Comparison of ENCODE assay signal across 11 mouse cellular contexts in genomic region chr5:112320936-112321335, GRCm38 (mm10). TPM values are rescaled to one million over a fixed set of nuclear protein-coding genes. Genes with fewer than 3 reads are reported as not detected.
DNase-seq lines count a peak whose midpoint lies in the region; ATAC-seq and TF ChIP-seq lines count a peak whose summit lies in the region.
"Had no signal": no experiment of that assay in that cellular context is flagged by ENCODE, and none has a peak within 500 bp of the region (broad histone marks: within the 10 kb centered on the region; RNA-seq: fewer than 3 reads in every experiment).

No protein-coding gene starts in this region.

- 65% methylated on average over 6 of the region's 6 CpGs for WGBS in forebrain, postnatal 0 days
- WGBS in forebrain, embryonic 16.5 days = 70% methylated on average over 6 of the region's 6 CpGs
- 79% methylated on average over 6 of the region's 6 CpGs for WGBS in midbrain, embryonic 10.5 days
- 70% methylated on average over 6 of the region's 6 CpGs for WGBS in liver, postnatal 0 days (ENCODE audit: insufficient replicate concordance)

- H3K4me1 ChIP-seq in forebrain, postnatal 0 days (ENCODE audit: insufficient read depth) = no peaks in the 10 kb centered on the region
- H3K4me1 ChIP-seq in forebrain, embryonic 16.5 days (replicated peaks; ENCODE audit: control insufficient read depth, insufficient read depth, low read length) = peaks cover 5% of the 10 kb centered on the region; the same call in 1 of the 2 replicates
- H3K4me1 ChIP-seq in midbrain, embryonic 10.5 days = peaks cover 24% of the 10 kb centered on the region
- H3K4me1 ChIP-seq in liver, postnatal 0 days (ENCODE audit: insufficient read depth) = peaks cover 17% of the 10 kb centered on the region

- H3K9me3 ChIP-seq in forebrain, postnatal 0 days (ENCODE audit: low read length) = no peaks in the 10 kb centered on the region
- H3K9me3 ChIP-seq in forebrain, embryonic 16.5 days (ENCODE audit: control insufficient read depth, low read length) = no peaks in the 10 kb centered on the region
- no peaks in the 10 kb centered on the region for H3K9me3 ChIP-seq in midbrain, embryonic 10.5 days (replicated peaks)
- no peaks in the 10 kb centered on the region for H3K9me3 ChIP-seq in liver, postnatal 0 days (ENCODE audit: low read length)
- H3K9me3 ChIP-seq: hindbrain, embryonic 15.5 days had no signal

- peak; percentile 78 for ATAC-seq in forebrain, postnatal 0 days
- no peak for ATAC-seq in forebrain, embryonic 16.5 days
- no peak for ATAC-seq in monocyte, adult 5-6 weeks (replicated peaks; ENCODE audit: insufficient number of reproducible peaks, low FRiP score, low TSS enrichment, poor library complexity, severe bottlenecking)
- no peak for ATAC-seq in liver, postnatal 0 days

- no peak overlapping the region for H3K9ac ChIP-seq in forebrain, postnatal 0 days
- H3K9ac ChIP-seq in forebrain, embryonic 16.5 days (replicated peaks; ENCODE audit: low read depth, low read length) = no peak overlapping the region
- H3K9ac ChIP-seq in liver, postnatal 0 days (replicated peaks) = no peak overlapping the region
- H3K9ac ChIP-seq: hindbrain, embryonic 15.5 days had no signal

- no peak overlapping the region for H3K4me2 ChIP-seq in forebrain, postnatal 0 days (ENCODE audit: low read depth)
- H3K4me2 ChIP-seq in forebrain, embryonic 16.5 days (ENCODE audit: low read length) = no peak overlapping the region
- no peak overlapping the region for H3K4me2 ChIP-seq in liver, postnatal 0 days (ENCODE audit: low read depth, low read length)
- H3K4me2 ChIP-seq: hindbrain, embryonic 15.5 days had no signal

- H3K27ac ChIP-seq in forebrain, postnatal 0 days (ENCODE audit: low read depth, low read length) = no peak overlapping the region
- H3K27ac ChIP-seq in forebrain, embryonic 16.5 days (ENCODE audit: low read length) = no peak overlapping the region
- H3K27ac ChIP-seq in midbrain, embryonic 10.5 days (replicated peaks) = no peak overlapping the region
- no peak overlapping the region for H3K27ac ChIP-seq in liver, postnatal 0 days (ENCODE audit: low read depth)
- H3K27ac ChIP-seq: hindbrain, embryonic 15.5 days had no signal

- H3K27me3 ChIP-seq in forebrain, postnatal 0 days (ENCODE audit: insufficient read depth, low read length) = no peaks in the 10 kb centered on the region
- no peaks in the 10 kb centered on the region for H3K27me3 ChIP-seq in forebrain, embryonic 16.5 days (replicated peaks; ENCODE audit: control insufficient read depth, insufficient read depth, low read length)
- H3K27me3 ChIP-seq in midbrain, embryonic 10.5 days (ENCODE audit: low read depth, poor library complexity, severe bottlenecking) = no peaks in the 10 kb centered on the region
- no peaks in the 10 kb centered on the region for H3K27me3 ChIP-seq in liver, postnatal 0 days (ENCODE audit: insufficient read depth, low read length)
- H3K27me3 ChIP-seq: hindbrain, embryonic 15.5 days had no signal

- peak; percentile 81 for DNase-seq in forebrain, postnatal 0 days
- peak; percentile 38 for DNase-seq in cerebellum, adult 8-10 months
- DNase-seq in layer of hippocampus, adult 8-10 months (ENCODE audit: low spot score in 2 of 2) = peak; percentile 85 to 91
- DNase-seq in right cerebral cortex, adult 18-20 months = peak; percentile 87
- DNase-seq in midbrain, embryonic 10.5 days (ENCODE audit: low spot score) = no peak
- no peak for DNase-seq in liver, postnatal 0 days
- DNase-seq: lung, postnatal 10 days had no signal

- TF ChIP-seq CTCF in forebrain, postnatal 0 days (IDR thresholded peaks at IDR 0.05; ENCODE audit: low read depth) = no peak
- no peak for TF ChIP-seq CTCF in liver, postnatal 0 days (IDR thresholded peaks at IDR 0.05; ENCODE audit: low read depth)

- no peak for TF ChIP-seq EP300 in liver, postnatal 0 days (IDR thresholded peaks at IDR 0.05; ENCODE audit: low read depth)

- no peaks in the 10 kb centered on the region for H3K36me3 ChIP-seq in forebrain, postnatal 0 days (ENCODE audit: insufficient read depth)
- no peaks in the 10 kb centered on the region for H3K36me3 ChIP-seq in forebrain, embryonic 16.5 days (ENCODE audit: control insufficient read depth, insufficient read depth)
- peaks cover under 1% of the 10 kb centered on the region; the same call in 1 of the 2 replicates for H3K36me3 ChIP-seq in midbrain, embryonic 10.5 days
- H3K36me3 ChIP-seq in liver, postnatal 0 days (replicated peaks; ENCODE audit: insufficient read depth, low read length) = peaks cover 4% of the 10 kb centered on the region
- H3K36me3 ChIP-seq: hindbrain, embryonic 15.5 days had no signal

- no peak overlapping the region for H3K4me3 ChIP-seq in forebrain, postnatal 0 days (ENCODE audit: low read depth, low read length)
- no peak overlapping the region for H3K4me3 ChIP-seq in forebrain, embryonic 16.5 days (replicated peaks; ENCODE audit: low read length)
- H3K4me3 ChIP-seq in midbrain, embryonic 10.5 days = no peak overlapping the region
- no peak overlapping the region for H3K4me3 ChIP-seq in liver, postnatal 0 days (ENCODE audit: low read depth, low read length)
- H3K4me3 ChIP-seq: hindbrain, embryonic 15.5 days had no signal

RNA-seq across cellular contexts. Expression of gene Tfip11, which starts 5.2 kb away (rescaled TPM):
- 15.6 and 20.8 TPM in 2 replicates for total RNA-seq in forebrain, postnatal 0 days (2014; rRNA removed)
- polyA plus RNA-seq in forebrain, postnatal 0 days (2015; fragmentation: Nextera tagmentation; extraction: Ambion mirVana) = 20.5 and 26.9 TPM in 2 replicates
- 34.7 and 36.7 TPM in 2 replicates for polyA plus RNA-seq in forebrain, embryonic 16.5 days (2015; fragmentation: Nextera tagmentation; extraction: Ambion mirVana)
- total RNA-seq in layer of hippocampus, adult 8-10 months (2022) = 10 to 100 TPM; 40.5 to 43.7 (median 42.7) TPM
- 30.1 to 62.0 TPM (median 39.9 TPM) in 3 replicates for total RNA-seq in monocyte, adult 5-6 weeks (2017)
- polyA plus RNA-seq in midbrain, embryonic 10.5 days (2016; fragmentation: Nextera tagmentation; extraction: Ambion mirVana) = 43.0 and 47.6 TPM in 2 replicates
- 6.7 and 8.0 TPM in 2 replicates for polyA plus RNA-seq in liver, postnatal 0 days (2015; fragmentation: Nextera tagmentation; extraction: Ambion mirVana)

RNA-seq across cellular contexts. Expression of gene Srrd, which starts 21.9 kb away (rescaled TPM):
- 61.5 and 67.9 TPM in 2 replicates for total RNA-seq in forebrain, postnatal 0 days (2014; rRNA removed)
- 51.1 and 52.2 TPM in 2 replicates for polyA plus RNA-seq in forebrain, postnatal 0 days (2015; fragmentation: Nextera tagmentation; extraction: Ambion mirVana)
- 52.6 and 62.5 TPM in 2 replicates for polyA plus RNA-seq in forebrain, embryonic 16.5 days (2015; fragmentation: Nextera tagmentation; extraction: Ambion mirVana)
- 10 to 100 TPM; 26.1 to 30.5 (median 28.1) TPM for total RNA-seq in layer of hippocampus, adult 8-10 months (2022)
- 11.1 to 14.9 TPM (median 12.8 TPM) in 3 replicates for total RNA-seq in monocyte, adult 5-6 weeks (2017)
- polyA plus RNA-seq in midbrain, embryonic 10.5 days (2016; fragmentation: Nextera tagmentation; extraction: Ambion mirVana) = 48.7 and 51.0 TPM in 2 replicates
- polyA plus RNA-seq in liver, postnatal 0 days (2015; fragmentation: Nextera tagmentation; extraction: Ambion mirVana) = 9.4 and 10.6 TPM in 2 replicates

RNA-seq across cellular contexts. Expression of gene Hps4, which starts 21.9 kb away (rescaled TPM):
- 24.6 and 25.4 TPM in 2 replicates for total RNA-seq in forebrain, postnatal 0 days (2014; rRNA removed)
- 23.7 and 26.5 TPM in 2 replicates for polyA plus RNA-seq in forebrain, postnatal 0 days (2015; fragmentation: Nextera tagmentation; extraction: Ambion mirVana)
- polyA plus RNA-seq in forebrain, embryonic 16.5 days (2015; fragmentation: Nextera tagmentation; extraction: Ambion mirVana) = 30.1 and 37.6 TPM in 2 replicates
- total RNA-seq in layer of hippocampus, adult 8-10 months (2022) = 10 to 100 TPM; 37.3 to 45.1 (median 39.2) TPM
- total RNA-seq in monocyte, adult 5-6 weeks (2017) = 9.6 to 16.9 TPM (median 14.4 TPM) in 3 replicates
- 35.9 and 43.0 TPM in 2 replicates for polyA plus RNA-seq in midbrain, embryonic 10.5 days (2016; fragmentation: Nextera tagmentation; extraction: Ambion mirVana)
- 11.5 and 12.5 TPM in 2 replicates for polyA plus RNA-seq in liver, postnatal 0 days (2015; fragmentation: Nextera tagmentation; extraction: Ambion mirVana)

RNA-seq across cellular contexts. Expression of gene Gm6583, which starts 34.9 kb away (rescaled TPM):
- total RNA-seq in forebrain, postnatal 0 days (2014; rRNA removed) = not detected in 2 replicates
- polyA plus RNA-seq in forebrain, postnatal 0 days (2015; fragmentation: Nextera tagmentation; extraction: Ambion mirVana) = not detected in 2 replicates
- 0.09 and 0.17 TPM in 2 replicates for polyA plus RNA-seq in forebrain, embryonic 16.5 days (2015; fragmentation: Nextera tagmentation; extraction: Ambion mirVana)
- not detected for total RNA-seq in layer of hippocampus, adult 8-10 months (2022)
- total RNA-seq in monocyte, adult 5-6 weeks (2017) = 0.43 to 0.58 TPM in 2 of 3 replicates, not detected in the other
- 0.26 and 0.34 TPM in 2 replicates for polyA plus RNA-seq in midbrain, embryonic 10.5 days (2016; fragmentation: Nextera tagmentation; extraction: Ambion mirVana)
- 0.16 and 0.17 TPM in 2 replicates for polyA plus RNA-seq in liver, postnatal 0 days (2015; fragmentation: Nextera tagmentation; extraction: Ambion mirVana)
- polyA plus RNA-seq: large intestine, adult 2 months had no signal

RNA-seq across cellular contexts. Expression of gene Tpst2, which starts 44.4 kb away (rescaled TPM):
- 43.4 and 45.0 TPM in 2 replicates for total RNA-seq in forebrain, postnatal 0 days (2014; rRNA removed)
- 37.9 and 39.0 TPM in 2 replicates for polyA plus RNA-seq in forebrain, postnatal 0 days (2015; fragmentation: Nextera tagmentation; extraction: Ambion mirVana)
- polyA plus RNA-seq in forebrain, embryonic 16.5 days (2015; fragmentation: Nextera tagmentation; extraction: Ambion mirVana) = 27.9 and 30.2 TPM in 2 replicates
- total RNA-seq in layer of hippocampus, adult 8-10 months (2022) = 10 to 100 TPM; 33.0 to 49.0 (median 39.5) TPM
- 60.8 to 104 TPM (median 99.4 TPM) in 3 replicates for total RNA-seq in monocyte, adult 5-6 weeks (2017)
- polyA plus RNA-seq in midbrain, embryonic 10.5 days (2016; fragmentation: Nextera tagmentation; extraction: Ambion mirVana) = 35.9 and 37.0 TPM in 2 replicates
- 34.5 and 36.2 TPM in 2 replicates for polyA plus RNA-seq in liver, postnatal 0 days (2015; fragmentation: Nextera tagmentation; extraction: Ambion mirVana)

Comparison
In these comparisons a context has a peak if more than half of its experiments do, and no peak if none do; other contexts are left out.
1. DNase-seq: peak in forebrain, postnatal 0 days (single experiment), cerebellum, adult 8-10 months (single experiment), layer of hippocampus, adult 8-10 months (2 of 2) and right cerebral cortex, adult 18-20 months (single experiment); none in midbrain, embryonic 10.5 days (single experiment) and liver, postnatal 0 days (single experiment).